Mouse (Mus musculus): ENCODE results near the gene Adam23. TPM values are rescaled to one million over a fixed set of nuclear protein-coding genes. Genes with fewer than 3 reads are reported as not detected.
A peak's percentile ranks its signal among the peaks of the same experiment; 100 is the strongest.

Gene Adam23
- total and polyA plus RNA-seq, 3 experiments = not detected

DNA sequence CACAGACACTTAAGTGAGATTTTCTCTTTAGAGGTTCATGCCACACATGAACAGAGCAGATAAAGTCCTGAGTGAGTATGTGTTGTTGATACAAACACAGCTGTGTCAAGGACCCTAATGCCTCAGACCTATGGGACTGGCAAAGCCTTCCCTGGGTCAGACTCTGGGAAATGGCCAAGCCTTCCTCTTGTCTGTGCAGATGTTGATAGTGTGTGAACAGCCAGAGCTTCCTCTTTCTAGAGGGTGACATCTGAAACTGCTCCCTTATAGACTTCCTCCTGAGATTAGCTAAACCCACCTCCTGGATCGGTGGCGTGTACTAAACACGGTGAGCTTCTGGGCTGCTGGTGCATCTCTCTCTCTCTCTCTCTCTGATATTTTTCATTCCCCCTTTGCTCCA, 8.2 kb upstream of the Adam23 start:
- DNase-seq (ENCODE audit: extremely low read depth) = peak; percentile 51
- Histone ChIP-seq H3K4me2 (ENCODE audit: insufficient read depth, low read depth, poor library complexity, severe bottlenecking) (no peak overlapping the region), H3K27ac (ENCODE audit: insufficient read depth, low read depth) (no peak overlapping the region), H3K4me1 (ENCODE audit: control insufficient read depth in 1 of 2, insufficient read depth in 2 of 2) (peaks cover 0 to 15% of the 10 kb centered on the region in 2 experiments; a peak in 2 of 4 replicates), H3K9ac (ENCODE audit: insufficient read depth, low read depth) (no peak overlapping the region), H3K9me3 (replicated peaks; ENCODE audit: low read length) (no peaks in the 10 kb centered on the region), H3K79me2 (replicated peaks; ENCODE audit: control insufficient read depth, extremely low read depth, insufficient read depth, poor library complexity, severe bottlenecking) (no peaks in the 10 kb centered on the region), H3K36me3 (replicated peaks in 1 of 2; ENCODE audit: control insufficient read depth in 1 of 2, insufficient read depth in 1 of 2, low read length in 1 of 2) (no peaks in the 10 kb centered on the region), H3K4me3 (replicated peaks in 1 of 3; ENCODE audit: low read depth in 2 of 3, low read length in 2 of 3, poor library complexity in 1 of 3) (no peak overlapping the region), H3K27me3 (replicated peaks) (no peaks in the 10 kb centered on the region)
- TF ChIP-seq JUN (IDR thresholded peaks at IDR 0.05; ENCODE audit: insufficient read depth, low read depth, low read length) = no peak
- dilution Hi-C loops (cut with MboI; ENCODE audit: extremely low pct_ligation_motif_present, extremely low pct_unique_long_range_greater_than_20kb, low sequenced_read_pairs) = no loop called here
- in situ Hi-C loops (cut with MboI; ENCODE audit: low pct_ligation_motif_present, low pct_unique_long_range_greater_than_20kb, low sequenced_read_pairs) = no loop called here

DNA sequence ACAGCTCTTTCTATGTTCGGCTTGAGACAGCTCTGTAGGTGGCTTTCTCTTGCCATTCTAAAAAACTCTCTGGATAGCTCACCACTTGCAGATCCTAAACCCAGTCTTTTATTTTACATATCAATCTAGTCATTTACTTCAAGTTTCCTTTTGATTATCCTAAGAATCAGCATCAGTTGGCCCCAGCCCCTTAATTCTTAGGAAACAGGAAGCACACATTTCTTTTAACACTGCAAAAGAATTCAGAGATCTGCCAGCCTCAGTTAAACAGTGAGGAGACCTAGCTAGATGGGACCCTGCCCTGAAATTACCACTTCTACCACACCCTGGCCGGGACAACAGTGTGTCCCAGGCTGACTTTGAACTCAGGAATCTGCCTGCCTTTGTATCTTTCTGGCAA, 3.5 kb upstream of the Adam23 start:
- dilution Hi-C loops (cut with MboI; ENCODE audit: extremely low pct_ligation_motif_present, extremely low pct_unique_long_range_greater_than_20kb, low sequenced_read_pairs) = no loop called here
- Histone ChIP-seq H3K4me1 (ENCODE audit: control insufficient read depth in 1 of 2, insufficient read depth in 2 of 2) (peaks cover 0 to 15% of the 10 kb centered on the region in 2 experiments; a peak in 2 of 4 replicates), H3K9me3 (replicated peaks; ENCODE audit: low read length) (no peaks in the 10 kb centered on the region), H3K27me3 (replicated peaks) (no peaks in the 10 kb centered on the region), H3K36me3 (replicated peaks in 1 of 2; ENCODE audit: control insufficient read depth in 1 of 2, insufficient read depth in 1 of 2, low read length in 1 of 2) (no peaks in the 10 kb centered on the region), H3K79me2 (replicated peaks; ENCODE audit: control insufficient read depth, extremely low read depth, insufficient read depth, poor library complexity, severe bottlenecking) (no peaks in the 10 kb centered on the region), H3K4me2 (ENCODE audit: insufficient read depth, low read depth, poor library complexity, severe bottlenecking) (no peak overlapping the region), H3K4me3 (replicated peaks in 1 of 3; ENCODE audit: low read depth in 2 of 3, low read length in 2 of 3, poor library complexity in 1 of 3) (no peak overlapping the region), H3K9ac (ENCODE audit: insufficient read depth, low read depth) (no peak overlapping the region), H3K27ac (ENCODE audit: insufficient read depth, low read depth) (no peak overlapping the region)
- in situ Hi-C loops (cut with MboI; ENCODE audit: low pct_ligation_motif_present, low pct_unique_long_range_greater_than_20kb, low sequenced_read_pairs) = no loop called here
- TF ChIP-seq NELFE (IDR thresholded peaks at IDR 0.05; ENCODE audit: low read depth, low read length) (no peak), ZMIZ1 (IDR thresholded peaks at IDR 0.05; ENCODE audit: low read depth, low read length) (no peak), ELF1 (IDR thresholded peaks at IDR 0.05; ENCODE audit: low read depth, low read length) (no peak), RCOR1 (conservative IDR thresholded peaks at IDR 0.05; ENCODE audit: low read depth, low read length) (no peak), IRF4 (IDR thresholded peaks at IDR 0.05; ENCODE audit: low read depth, low read length) (no peak), POLR2AphosphoS2 (IDR thresholded peaks at IDR 0.05; ENCODE audit: low read depth, low read length) (no peak), ZKSCAN1 (IDR thresholded peaks at IDR 0.05; ENCODE audit: borderline replicate concordance, low read depth, low read length) (no peak), TBP (conservative IDR thresholded peaks at IDR 0.05; ENCODE audit: low read depth, low read length) (no peak), ZNF384 (IDR thresholded peaks at IDR 0.05; ENCODE audit: low read depth, low read length) (no peak), MAX (IDR thresholded peaks at IDR 0.05; ENCODE audit: low read length) (no peak), KAT2A (IDR thresholded peaks at IDR 0.05; ENCODE audit: insufficient replicate concordance, low read length) (no peak), SIN3A (IDR thresholded peaks at IDR 0.05; ENCODE audit: low read length) (no peak)
- DNase-seq (ENCODE audit: extremely low read depth) = no peak

DNA sequence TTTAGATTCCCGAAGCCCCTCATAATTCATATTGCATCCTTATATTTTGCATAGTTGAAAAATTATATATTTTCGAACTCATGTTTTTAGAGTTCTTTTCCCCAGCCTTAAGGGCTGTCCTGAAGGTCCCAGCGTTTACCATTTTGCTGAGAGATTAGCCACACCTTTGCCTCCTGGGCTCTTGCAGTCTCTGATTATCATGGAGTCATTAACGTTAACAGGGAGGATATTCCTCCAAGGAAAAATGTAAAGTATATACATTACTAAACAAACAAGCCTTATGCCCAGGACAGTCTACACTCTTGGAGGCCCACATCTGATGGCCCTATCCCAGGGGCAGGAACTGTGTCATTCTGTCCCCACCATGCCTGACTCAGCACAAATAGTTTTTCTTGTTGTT, 3.1 kb upstream of the Adam23 start:
- Histone ChIP-seq H3K36me3 (replicated peaks in 1 of 2; ENCODE audit: control insufficient read depth in 1 of 2, insufficient read depth in 1 of 2, low read length in 1 of 2) (no peaks in the 10 kb centered on the region), H3K79me2 (replicated peaks; ENCODE audit: control insufficient read depth, extremely low read depth, insufficient read depth, poor library complexity, severe bottlenecking) (no peaks in the 10 kb centered on the region), H3K9me3 (replicated peaks; ENCODE audit: low read length) (no peaks in the 10 kb centered on the region), H3K4me3 (replicated peaks in 1 of 3; ENCODE audit: low read depth in 2 of 3, low read length in 2 of 3, poor library complexity in 1 of 3) (no peak overlapping the region), H3K4me2 (ENCODE audit: insufficient read depth, low read depth, poor library complexity, severe bottlenecking) (no peak overlapping the region), H3K9ac (ENCODE audit: insufficient read depth, low read depth) (no peak overlapping the region), H3K27ac (ENCODE audit: insufficient read depth, low read depth) (no peak overlapping the region), H3K27me3 (replicated peaks) (no peaks in the 10 kb centered on the region), H3K4me1 (ENCODE audit: control insufficient read depth in 1 of 2, insufficient read depth in 2 of 2) (peaks cover 0 to 12% of the 10 kb centered on the region in 2 experiments; a peak in 2 of 4 replicates)
- TF ChIP-seq EP300 (IDR thresholded peaks at IDR 0.05; ENCODE audit: low read length) (no peak), MYC (IDR thresholded peaks at IDR 0.05; ENCODE audit: low read depth, low read length) (no peak), KAT2A (IDR thresholded peaks at IDR 0.05; ENCODE audit: insufficient replicate concordance, low read length) (no peak), MAZ (IDR thresholded peaks at IDR 0.05; ENCODE audit: low read depth, low read length) (no peak), USF1 (IDR thresholded peaks at IDR 0.05; ENCODE audit: low read depth, low read length) (no peak), CTCF (conservative IDR thresholded peaks at IDR 0.05 in 1 of 2, IDR thresholded peaks at IDR 0.05 in 1 of 2; ENCODE audit: low read depth in 2 of 2, low read length in 2 of 2) (no peak), MAFK (IDR thresholded peaks at IDR 0.05; ENCODE audit: insufficient replicate concordance, low read length) (0 out of 2 replicates have a peak, but pooled peaks have one; percentile 32), GABPA (IDR thresholded peaks at IDR 0.05; ENCODE audit: insufficient replicate concordance, low read depth, low read length) (no peak), JUN (IDR thresholded peaks at IDR 0.05; ENCODE audit: insufficient read depth, low read depth, low read length) (no peak)
- DNase-seq (ENCODE audit: extremely low read depth) = no peak
- in situ Hi-C loops (cut with MboI; ENCODE audit: low pct_ligation_motif_present, low pct_unique_long_range_greater_than_20kb, low sequenced_read_pairs) = no loop called here
- dilution Hi-C loops (cut with MboI; ENCODE audit: extremely low pct_ligation_motif_present, extremely low pct_unique_long_range_greater_than_20kb, low sequenced_read_pairs) = no loop called here

Measured in CH12.LX (cell line).